Mouse (Mus musculus) limb, embryonic 15.5 days (tissue): ENCODE data around the gene Rad51ap1. TPM values are rescaled to one million over a fixed set of nuclear protein-coding genes. Genes with fewer than 3 reads are reported as not detected.
A peak's percentile ranks its signal among the peaks of the same experiment; 100 is the strongest.

ENCODE experiments used
- ATAC-seq: fragments of 200-750 bp; cut with Nextera tagmentation; 2 replicates; pipeline ENCODE4 v1.8.0; 2017; ENCODE audit warnings: low read depth, moderate TSS enrichment; ENCODE audit not compliant: insufficient number of reproducible peaks, low FRiP score, low TSS enrichment
- H3K27ac ChIP-seq: fragments of 300-500 bp; sonication (generic); 2 replicates; pipeline ENCODE4 v1.5.1; 2015; ENCODE audit warnings: moderate library complexity, mild to moderate bottlenecking, inconsistent platforms
- H3K27me3 ChIP-seq: fragments of 300-500 bp; sonication (generic); 2 replicates; pipeline ENCODE4 v1.6.1; 2015; ENCODE audit warnings: inconsistent platforms
- H3K36me3 ChIP-seq: fragments of 300-500 bp; sonication (generic); 2 replicates; pipeline ENCODE4 v1.6.1; 2015; ENCODE audit warnings: inconsistent platforms
- H3K4me1 ChIP-seq: fragments of 300-500 bp; sonication (generic); 2 replicates; pipeline ENCODE4 v1.6.1; 2015; ENCODE audit warnings: inconsistent platforms
- H3K4me2 ChIP-seq: fragments of 300-500 bp; sonication (generic); 2 replicates; pipeline ENCODE4 v1.6.1; 2015; ENCODE audit warnings: mild to moderate bottlenecking, inconsistent platforms
- H3K4me3 ChIP-seq: fragments of 300-500 bp; sonication (generic); 2 replicates; pipeline ENCODE4 v1.5.1; 2015; ENCODE audit warnings: mild to moderate bottlenecking, inconsistent platforms
- H3K9ac ChIP-seq: fragments of 300-500 bp; sonication (generic); 2 replicates; pipeline ENCODE4 v1.6.1; 2015; ENCODE audit warnings: inconsistent platforms
- H3K9me3 ChIP-seq: fragments of 300-500 bp; sonication (generic); 2 replicates; pipeline ENCODE4 v1.6.1; 2016; ENCODE audit warnings: inconsistent platforms
- WGBS: fragments of 180-500 bp; shearing (Covaris S2); methylation state at CpG from one replicate; pipeline ENCODE4 v1.1.7; 2015; 5-methylcytosine and 5-hydroxymethylcytosine counted together
- polyA plus RNA-seq: library from polyadenylated mRNA; unstranded; fragments of >200 nt; fragmentation: Nextera tagmentation; extraction: Ambion mirVana; gene quantifications from 2 replicates; pipeline ENCODE4 v1.2.1, GENCODE M21; 2015

The Rad51ap1 gene
- 44.0 and 47.4 TPM in 2 replicates for polyA plus RNA-seq

- peak; percentile 97 for ATAC-seq
- peak within 1 kb of the TSS; percentile 96 for H3K4me2 ChIP-seq
- peak within 1 kb of the TSS; percentile 69 for H3K9ac ChIP-seq
- H3K9me3 ChIP-seq: no peaks in the 10 kb centered on the region
- H3K27ac ChIP-seq: peak within 1 kb of the TSS; percentile 33; the same call in 1 of the 2 replicates
- H3K4me1 ChIP-seq: peaks cover 19% of the 10 kb centered on the region
- H3K4me3 ChIP-seq: peak within 1 kb of the TSS; percentile 79
- under 1% methylated on average over 33 of the region's 33 CpGs for WGBS
- H3K27me3 ChIP-seq: no peaks in the 10 kb centered on the region
- peaks cover 12% of the 10 kb centered on the region for H3K36me3 ChIP-seq
Observed at GRCm38 (mm10) chr6:126939487-126940171, at the start of gene Rad51ap1, which contains the start of gene D6Wsu163e. Gene Rad51ap1 (minus strand): TSS chr6:126939587. Gene D6Wsu163e (plus strand): TSS chr6:126939962.

DNA sequence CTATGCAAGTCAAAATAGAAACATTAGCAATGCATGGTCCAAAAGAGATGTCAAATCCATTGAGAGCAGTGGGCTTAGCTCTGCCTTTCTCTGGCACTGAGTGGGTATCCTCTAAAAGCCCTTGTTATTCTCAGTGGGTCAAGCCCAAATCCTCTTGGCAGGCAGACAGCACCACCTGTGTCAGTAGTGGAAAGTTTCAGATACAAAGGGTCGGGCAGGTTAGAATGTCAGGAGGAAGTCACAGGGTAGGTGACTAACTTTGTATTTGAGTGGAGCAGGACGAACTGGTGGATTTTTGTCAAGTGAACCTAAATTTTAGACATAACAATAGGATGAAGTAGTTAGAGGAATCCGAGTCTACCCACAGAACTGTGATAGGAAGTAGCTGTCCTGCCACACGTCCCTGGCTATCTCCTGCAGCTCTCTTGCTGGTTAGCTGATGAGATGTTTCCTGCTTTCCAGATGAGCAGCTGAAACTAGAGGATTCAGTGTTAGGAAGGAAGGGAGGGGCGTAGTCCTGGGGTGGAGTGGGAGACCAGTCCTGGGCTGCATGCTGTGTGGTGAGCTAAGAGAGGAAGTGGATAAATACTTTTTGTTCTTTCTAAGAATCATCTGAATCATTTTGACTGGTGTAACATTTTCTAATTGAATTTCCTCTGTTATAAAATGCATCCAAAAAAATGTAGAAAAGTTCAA, 42.3 kb upstream of the Rad51ap1 start:
- Histone ChIP-seq H3K36me3 (no peaks in the 10 kb centered on the region), H3K27me3 (no peaks in the 10 kb centered on the region), H3K4me2 (no peak overlapping the region), H3K9ac (no peak overlapping the region), H3K4me1 (no peaks in the 10 kb centered on the region), H3K9me3 (no peaks in the 10 kb centered on the region), H3K27ac (no peak overlapping the region), H3K4me3 (no peak overlapping the region)
- no peak for ATAC-seq
- WGBS: 56% methylated on average over 5 of the region's 5 CpGs

GRCm38 (mm10) chr6:126966241-126967026, 27.0 kb upstream of the Rad51ap1 start:
- H3K9ac ChIP-seq: no peak overlapping the region
- ATAC-seq: no peak
- no peaks in the 10 kb centered on the region for H3K4me1 ChIP-seq
- no peak overlapping the region for H3K4me2 ChIP-seq
- peaks cover 23% of the 10 kb centered on the region for H3K36me3 ChIP-seq
- H3K27ac ChIP-seq: no peak overlapping the region
- WGBS: 81% methylated on average over 14 of the region's 14 CpGs
- H3K9me3 ChIP-seq: no peaks in the 10 kb centered on the region
- no peak overlapping the region for H3K4me3 ChIP-seq
- no peaks in the 10 kb centered on the region for H3K27me3 ChIP-seq

- Histone ChIP-seq H3K4me1 (no peaks in the 10 kb centered on the region), H3K4me2 (no peak overlapping the region), H3K4me3 (no peak overlapping the region), H3K9ac (no peak overlapping the region), H3K36me3 (peaks cover 28% of the 10 kb centered on the region), H3K27ac (no peak overlapping the region), H3K9me3 (no peaks in the 10 kb centered on the region), H3K27me3 (no peaks in the 10 kb centered on the region)
- ATAC-seq: no peak
- 65% methylated on average over 9 of the region's 9 CpGs for WGBS
Observed at GRCm38 (mm10) chr6:126963426-126963825, 24.0 kb upstream of the Rad51ap1 start.

DNA sequence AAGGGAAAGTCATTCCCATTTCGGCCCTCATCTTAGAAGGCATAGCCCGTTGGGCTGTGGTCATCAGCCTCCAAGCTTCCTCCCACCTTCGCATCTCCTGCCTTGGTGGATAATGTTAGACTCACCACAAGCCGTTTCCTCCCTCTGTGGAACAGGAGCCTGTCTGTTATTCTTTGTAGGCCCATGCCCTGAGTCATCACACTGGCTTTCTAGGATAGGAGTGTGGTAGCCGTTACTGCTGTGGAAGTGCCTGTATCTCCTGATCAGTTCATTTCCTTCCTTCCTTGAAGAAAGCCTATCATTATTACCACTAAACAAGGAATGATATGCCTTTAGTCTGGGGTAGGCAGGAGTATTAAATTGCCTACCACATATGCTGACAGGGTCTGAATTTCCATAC, 23.3 kb upstream of the Rad51ap1 start:
- H3K27me3 ChIP-seq: no peaks in the 10 kb centered on the region
- no peak overlapping the region for H3K4me2 ChIP-seq
- no peaks in the 10 kb centered on the region for H3K4me1 ChIP-seq
- no peak for ATAC-seq
- peaks cover 21% of the 10 kb centered on the region for H3K36me3 ChIP-seq
- H3K4me3 ChIP-seq: no peak overlapping the region
- WGBS: 83% methylated on average over 5 of the region's 5 CpGs
- H3K27ac ChIP-seq: no peak overlapping the region
- no peaks in the 10 kb centered on the region for H3K9me3 ChIP-seq
- no peak overlapping the region for H3K9ac ChIP-seq

DNA sequence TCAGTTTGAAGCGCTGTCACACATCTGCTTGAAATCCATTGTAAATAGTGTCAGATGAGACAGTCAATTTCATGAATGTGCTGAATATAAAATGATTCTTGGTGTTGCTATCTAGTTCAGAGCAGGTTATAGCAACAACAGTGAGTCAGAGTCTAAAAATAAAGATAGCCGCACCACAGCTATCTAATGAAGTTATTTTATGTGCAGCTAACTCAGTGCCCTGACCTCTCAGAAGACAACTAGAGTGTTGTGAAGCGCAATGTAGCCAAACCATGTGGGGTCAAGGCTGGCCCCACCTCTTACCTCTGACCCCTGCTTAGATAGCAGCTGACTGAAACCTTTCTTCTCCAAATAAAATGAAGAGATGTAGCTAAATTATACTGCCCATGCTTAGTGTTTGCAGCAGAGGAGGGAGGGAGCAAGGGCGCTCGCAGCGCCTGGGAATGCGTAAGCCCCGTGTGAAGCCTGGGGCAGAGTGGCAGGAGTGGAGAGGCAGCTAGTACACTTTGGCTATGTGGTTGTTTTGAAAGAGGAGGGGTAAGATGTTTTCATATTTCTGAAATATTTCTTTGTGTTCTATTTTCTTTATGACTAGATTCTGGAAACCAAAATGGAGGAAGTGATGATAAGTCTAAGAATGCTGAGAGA, 22.1 kb upstream of the Rad51ap1 start:
- Histone ChIP-seq H3K9ac (no peak overlapping the region), H3K4me1 (no peaks in the 10 kb centered on the region), H3K4me3 (no peak overlapping the region), H3K27ac (no peak overlapping the region), H3K27me3 (no peaks in the 10 kb centered on the region), H3K36me3 (peaks cover 31% of the 10 kb centered on the region), H3K9me3 (no peaks in the 10 kb centered on the region), H3K4me2 (no peak overlapping the region)
- 76% methylated on average over 8 of the region's 8 CpGs for WGBS
- no peak for ATAC-seq

GRCm38 (mm10) chr6:126955734-126956133, 16.3 kb upstream of the Rad51ap1 start:
- 8% methylated on average over 10 of the region's 10 CpGs for WGBS
- Histone ChIP-seq H3K4me2 (no peak overlapping the region), H3K36me3 (peaks cover 39% of the 10 kb centered on the region), H3K27ac (no peak overlapping the region), H3K4me3 (no peak overlapping the region), H3K9me3 (no peaks in the 10 kb centered on the region), H3K27me3 (no peaks in the 10 kb centered on the region), H3K4me1 (no peaks in the 10 kb centered on the region), H3K9ac (no peak overlapping the region)
- no peak for ATAC-seq

DNA sequence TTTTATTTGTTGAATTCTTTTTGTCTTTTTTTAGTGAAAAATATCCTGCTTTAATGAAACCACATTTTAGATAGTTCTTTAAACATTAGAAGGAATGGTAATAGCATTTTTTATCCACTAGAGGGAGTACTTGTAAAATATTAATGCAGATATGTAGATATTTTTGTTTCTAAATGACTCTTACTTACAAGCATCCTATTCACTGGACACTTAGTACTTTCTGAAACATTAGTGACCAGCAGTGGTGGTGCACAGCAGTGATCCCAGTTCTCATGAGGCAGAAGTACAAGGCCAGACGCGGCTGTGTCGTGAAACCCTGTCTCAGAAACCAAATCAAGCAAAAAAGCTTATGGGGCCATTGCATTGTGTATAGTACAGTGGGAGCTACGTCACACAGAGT, 8.9 kb upstream of the Rad51ap1 start:
- no peak for ATAC-seq
- H3K4me3 ChIP-seq: no peak overlapping the region
- 93% methylated on average over 4 of the region's 4 CpGs for WGBS
- no peaks in the 10 kb centered on the region for H3K4me1 ChIP-seq
- H3K9me3 ChIP-seq: no peaks in the 10 kb centered on the region
- no peak overlapping the region for H3K27ac ChIP-seq
- H3K4me2 ChIP-seq: no peak overlapping the region
- H3K36me3 ChIP-seq: peaks cover 54% of the 10 kb centered on the region
- no peaks in the 10 kb centered on the region for H3K27me3 ChIP-seq
- H3K9ac ChIP-seq: no peak overlapping the region

GRCm38 (mm10) chr6:126940451-126940850, 1.1 kb upstream of the Rad51ap1 start:
- Histone ChIP-seq H3K9ac (no peak overlapping the region), H3K9me3 (no peaks in the 10 kb centered on the region), H3K4me2 (peak overlapping the region; percentile 96), H3K4me3 (peak overlapping the region; percentile 79), H3K4me1 (peaks cover 19% of the 10 kb centered on the region), H3K27me3 (no peaks in the 10 kb centered on the region), H3K27ac (no peak overlapping the region), H3K36me3 (peaks cover 19% of the 10 kb centered on the region)
- ATAC-seq: no peak
- 7% methylated on average over 5 of the region's 5 CpGs for WGBS

DNA sequence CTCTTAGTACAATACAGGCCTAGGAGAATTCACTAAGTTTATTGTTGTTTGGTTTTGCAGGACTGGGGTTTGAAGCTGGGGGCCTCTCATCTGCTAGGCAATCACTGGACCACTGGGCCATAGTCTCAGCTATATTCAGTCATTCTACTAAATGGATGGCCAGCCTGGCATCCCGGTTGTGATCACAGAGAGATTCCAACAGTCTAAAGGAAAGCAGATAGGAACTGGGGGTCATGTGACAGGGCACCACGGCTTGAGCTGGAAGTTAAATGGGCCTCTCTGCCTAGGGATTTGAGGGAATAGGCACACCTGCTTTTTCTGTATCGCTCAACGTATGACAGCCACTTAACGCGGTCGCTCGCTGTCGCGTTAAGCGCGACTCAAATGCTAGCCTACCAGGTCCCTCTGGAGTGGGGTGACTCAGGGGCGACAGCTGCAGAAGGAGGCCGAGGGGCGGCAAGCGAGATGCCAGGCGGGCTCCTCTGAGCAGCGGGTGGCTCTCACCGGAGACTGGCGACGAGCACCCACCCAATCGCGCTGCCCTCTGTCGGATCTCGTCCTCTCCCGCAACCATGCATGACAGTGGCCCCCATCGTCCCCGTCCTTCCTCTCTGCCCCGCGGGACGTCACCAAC, 417 bp downstream of the Rad51ap1 start:
- WGBS: under 1% methylated on average over 31 of the region's 31 CpGs
- H3K4me3 ChIP-seq: peak overlapping the region; percentile 79
- H3K9ac ChIP-seq: peak overlapping the region; percentile 69
- H3K36me3 ChIP-seq: peaks cover 6% of the 10 kb centered on the region; the same call in 1 of the 2 replicates
- no peak; the same call in 1 of the 2 replicates for ATAC-seq
- H3K4me2 ChIP-seq: peak overlapping the region; percentile 96
- H3K9me3 ChIP-seq: no peaks in the 10 kb centered on the region
- H3K27me3 ChIP-seq: no peaks in the 10 kb centered on the region
- H3K27ac ChIP-seq: no peak overlapping the region
- H3K4me1 ChIP-seq: peaks cover 19% of the 10 kb centered on the region

DNA sequence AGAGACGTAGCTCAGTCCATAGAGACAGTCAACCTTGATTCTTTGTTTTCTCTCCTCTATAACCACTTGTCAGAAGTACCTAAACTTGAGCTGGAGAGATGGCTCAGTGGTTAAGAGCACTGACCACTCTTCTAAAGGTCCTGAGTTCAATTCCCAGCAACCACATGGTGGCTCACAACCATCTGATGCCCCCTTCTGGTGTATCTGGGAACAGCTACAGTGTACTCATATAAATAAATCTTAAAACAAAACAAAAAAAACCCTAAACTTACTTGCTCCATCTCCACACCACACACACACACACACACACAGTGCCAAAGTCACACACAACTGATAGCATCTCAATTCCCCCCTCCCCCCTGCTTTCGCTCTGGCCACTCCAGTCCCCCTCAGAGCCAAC, 1.3 kb downstream of the Rad51ap1 start:
- peaks cover 19% of the 10 kb centered on the region for H3K4me1 ChIP-seq
- no peak overlapping the region for H3K27ac ChIP-seq
- peak overlapping the region; percentile 79 for H3K4me3 ChIP-seq
- H3K36me3 ChIP-seq: peaks cover 13% of the 10 kb centered on the region; the same call in 1 of the 2 replicates
- H3K4me2 ChIP-seq: peak overlapping the region; percentile 96
- H3K27me3 ChIP-seq: no peaks in the 10 kb centered on the region
- 68% methylated on average over 2 of the region's 2 CpGs for WGBS
- no peaks in the 10 kb centered on the region for H3K9me3 ChIP-seq
- no peak overlapping the region for H3K9ac ChIP-seq
- no peak for ATAC-seq
